17 mouse cellular contexts compared by ENCODE assay signal in genomic region chr7:118160121-118160520, GRCm38 (mm10). TPM values are rescaled to one million over a fixed set of nuclear protein-coding genes. Genes with fewer than 3 reads are reported as not detected.
DNase-seq lines count a peak whose midpoint lies in the region; ATAC-seq lines count a peak whose summit lies in the region.
"Had no signal": no experiment of that assay in that cellular context is flagged by ENCODE, and none has a peak within 500 bp of the region (broad histone marks: within the 10 kb centered on the region; RNA-seq: fewer than 3 reads in every experiment).

No protein-coding gene starts in this region.

- H3K9me3 ChIP-seq in forebrain, embryonic 14.5 days (replicated peaks; ENCODE audit: control insufficient read depth, low read length): no peaks in the 10 kb centered on the region
- no peaks in the 10 kb centered on the region for H3K9me3 ChIP-seq in forebrain, embryonic 11.5 days (ENCODE audit: control insufficient read depth, low read length)
- H3K9me3 ChIP-seq: hindbrain, embryonic 10.5 days; stomach, embryonic 15.5 days had no signal

- no peaks in the 10 kb centered on the region for H3K4me1 ChIP-seq in forebrain, embryonic 14.5 days (ENCODE audit: control insufficient read depth, insufficient read depth, low read length)
- no peaks in the 10 kb centered on the region for H3K4me1 ChIP-seq in forebrain, embryonic 11.5 days (replicated peaks; ENCODE audit: control insufficient read depth, insufficient read depth, low read length)
- H3K4me1 ChIP-seq: hindbrain, embryonic 10.5 days; stomach, embryonic 15.5 days had no signal

- H3K27me3 ChIP-seq in forebrain, embryonic 14.5 days (replicated peaks; ENCODE audit: control insufficient read depth, insufficient read depth, low read length): no peaks in the 10 kb centered on the region
- no peaks in the 10 kb centered on the region for H3K27me3 ChIP-seq in forebrain, embryonic 11.5 days (ENCODE audit: control insufficient read depth, insufficient read depth, low read length)
- H3K27me3 ChIP-seq: stomach, embryonic 15.5 days had no signal

- peaks cover 64% of the 10 kb centered on the region for H3K36me3 ChIP-seq in forebrain, embryonic 14.5 days (ENCODE audit: control insufficient read depth, insufficient read depth, low read length)
- H3K36me3 ChIP-seq in forebrain, embryonic 11.5 days (ENCODE audit: control insufficient read depth, insufficient read depth, low read length): peaks cover 2% of the 10 kb centered on the region; the same call in 1 of the 2 replicates

- no peak overlapping the region for H3K4me3 ChIP-seq in forebrain, embryonic 14.5 days (ENCODE audit: low read depth, low read length)
- H3K4me3 ChIP-seq in forebrain, embryonic 11.5 days (ENCODE audit: low read depth, low read length): no peak overlapping the region
- H3K4me3 ChIP-seq: hindbrain, embryonic 10.5 days; stomach, embryonic 15.5 days had no signal

- WGBS in forebrain, embryonic 14.5 days: 87% methylated on average over 3 of the region's 3 CpGs
- WGBS in forebrain, embryonic 11.5 days: 93% methylated on average over 3 of the region's 3 CpGs

- H3K27ac ChIP-seq in forebrain, embryonic 14.5 days (ENCODE audit: low read depth, low read length): no peak overlapping the region
- no peak overlapping the region for H3K27ac ChIP-seq in forebrain, embryonic 11.5 days (ENCODE audit: low read depth, low read length)
- H3K27ac ChIP-seq: hindbrain, embryonic 10.5 days; kidney, postnatal 0 days; liver, embryonic 14.5 days; stomach, embryonic 15.5 days had no signal

- no peak overlapping the region for H3K9ac ChIP-seq in forebrain, embryonic 14.5 days (ENCODE audit: low read length)
- H3K9ac ChIP-seq in forebrain, embryonic 11.5 days (ENCODE audit: low read length): no peak overlapping the region
- H3K9ac ChIP-seq: liver, embryonic 14.5 days; stomach, embryonic 15.5 days had no signal

- DNase-seq in forebrain, embryonic 14.5 days (ENCODE audit: low spot score): peak; percentile 4
- no peak for DNase-seq in forebrain, embryonic 11.5 days (ENCODE audit: low spot score)
- DNase-seq in layer of hippocampus, adult 9-11 months: peak; percentile 42
- DNase-seq in layer of hippocampus, postnatal 25 days (ENCODE audit: extremely low spot score in 1 of 2, low spot score in 1 of 2): no peak
- peak; percentile 45 to 81 for DNase-seq in frontal cortex, postnatal 36 days (ENCODE audit: low spot score in 2 of 2)
- peak; percentile 11 for DNase-seq in right cerebral cortex, postnatal 14 days
- DNase-seq in yolk sac, embryonic 10.5 days (ENCODE audit: low spot score): no peak
- DNase-seq in T-cell, adult 2 months (ENCODE audit: low spot score): no peak
- DNase-seq: adrenal gland, postnatal 14 days; B cell, adult 2 months; embryo, embryonic 11 days; lung, postnatal 10 days; thymus, postnatal 4 days had no signal

- no peak for ATAC-seq in forebrain, embryonic 14.5 days
- no peak for ATAC-seq in forebrain, embryonic 11.5 days (replicated peaks; ENCODE audit: low FRiP score)

- no peak overlapping the region for H3K4me2 ChIP-seq in forebrain, embryonic 14.5 days (ENCODE audit: low read length)
- H3K4me2 ChIP-seq in forebrain, embryonic 11.5 days (ENCODE audit: low read depth, low read length, severe bottlenecking): no peak overlapping the region
- H3K4me2 ChIP-seq: stomach, embryonic 15.5 days had no signal

RNA-seq across cellular contexts. Expression of gene Arl6ip1, which starts 30.7 kb away (rescaled TPM):
- 440 and 445 TPM in 2 replicates for polyA plus RNA-seq in forebrain, embryonic 14.5 days (2014; fragmentation: Nextera tagmentation; extraction: Ambion mirVana)
- polyA plus RNA-seq in forebrain, embryonic 11.5 days (2014; fragmentation: Nextera tagmentation; extraction: Ambion mirVana): 463 and 475 TPM in 2 replicates
- 100 to 1,000 TPM; 275 to 286 TPM for total RNA-seq in layer of hippocampus, postnatal 25 days (2021)

RNA-seq across cellular contexts. Expression of gene Rps15a, which starts 44.1 kb away (rescaled TPM):
- polyA plus RNA-seq in forebrain, embryonic 14.5 days (2014; fragmentation: Nextera tagmentation; extraction: Ambion mirVana): 520 and 717 TPM in 2 replicates
- 574 and 627 TPM in 2 replicates for polyA plus RNA-seq in forebrain, embryonic 11.5 days (2014; fragmentation: Nextera tagmentation; extraction: Ambion mirVana)
- 100 to 1,000 TPM; 374 to 432 TPM for total RNA-seq in layer of hippocampus, postnatal 25 days (2021)

Comparison
In these comparisons a context has a peak if more than half of its experiments do, and no peak if none do; other contexts are left out.
1. DNase-seq: peak in forebrain, embryonic 14.5 days (single experiment), layer of hippocampus, adult 9-11 months (single experiment), frontal cortex, postnatal 36 days (2 of 2) and right cerebral cortex, postnatal 14 days (single experiment); none in forebrain, embryonic 11.5 days (single experiment), layer of hippocampus, postnatal 25 days (0 of 2), yolk sac, embryonic 10.5 days (single experiment) and T-cell, adult 2 months (single experiment).